Mouse (Mus musculus): ENCODE results near the gene Psmd3. TPM values are rescaled to one million over a fixed set of nuclear protein-coding genes. Genes with fewer than 3 reads are reported as not detected.

Psmd3 gene
- polyA plus RNA-seq, 1 experiment from 2014 or later: 105 TPM

DNA sequence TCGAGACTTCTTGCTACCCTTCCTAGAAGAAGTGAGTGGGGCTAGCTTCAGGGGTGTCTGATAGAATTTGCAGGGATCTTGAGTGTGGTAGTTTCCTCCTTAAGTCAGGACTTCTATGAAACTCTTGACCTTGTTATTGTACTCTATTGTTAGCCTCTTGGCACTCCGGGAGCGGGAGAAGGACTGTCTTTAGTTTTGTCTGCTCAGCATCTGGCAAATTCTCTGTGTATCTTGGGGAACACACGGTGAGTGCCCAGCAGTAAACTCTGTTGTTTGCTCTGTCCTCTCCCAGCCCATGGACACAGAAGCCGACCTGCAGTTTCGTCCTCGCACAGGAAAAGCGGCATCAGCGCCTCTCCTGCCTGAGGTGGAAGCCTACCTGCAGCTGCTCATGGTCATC lies 3.3 kb downstream of the Psmd3 start:
- no peak overlapping the region for H3K27ac ChIP-seq (ENCODE audit: low read length)
- H3K4me2 ChIP-seq (replicated peaks; ENCODE audit: low read depth, low read length): no peak overlapping the region
- 90% methylated on average over 9 of the region's 9 CpGs for WGBS
- no peaks in the 10 kb centered on the region for H3K27me3 ChIP-seq (replicated peaks; ENCODE audit: insufficient read depth, low read length)
- ATAC-seq: no peak
- TF ChIP-seq CTCF (IDR thresholded peaks at IDR 0.05) (no peak), EP300 (IDR thresholded peaks at IDR 0.05) (no peak)
- H3K9ac ChIP-seq (replicated peaks; ENCODE audit: low read depth): no peak overlapping the region
- H3K36me3 ChIP-seq (ENCODE audit: insufficient read depth, low read length): peaks cover 27% of the 10 kb centered on the region; the same call in 1 of the 2 replicates
- no peaks in the 10 kb centered on the region for H3K9me3 ChIP-seq (ENCODE audit: low read length)
- H3K4me1 ChIP-seq (ENCODE audit: insufficient read depth, low read depth, low read length): peaks cover 7% of the 10 kb centered on the region; the same call in 1 of the 2 replicates
- H3K4me3 ChIP-seq (ENCODE audit: low read depth, low read length): no peak overlapping the region
- no peak for DNase-seq (ENCODE audit: low spot score)

DNA sequence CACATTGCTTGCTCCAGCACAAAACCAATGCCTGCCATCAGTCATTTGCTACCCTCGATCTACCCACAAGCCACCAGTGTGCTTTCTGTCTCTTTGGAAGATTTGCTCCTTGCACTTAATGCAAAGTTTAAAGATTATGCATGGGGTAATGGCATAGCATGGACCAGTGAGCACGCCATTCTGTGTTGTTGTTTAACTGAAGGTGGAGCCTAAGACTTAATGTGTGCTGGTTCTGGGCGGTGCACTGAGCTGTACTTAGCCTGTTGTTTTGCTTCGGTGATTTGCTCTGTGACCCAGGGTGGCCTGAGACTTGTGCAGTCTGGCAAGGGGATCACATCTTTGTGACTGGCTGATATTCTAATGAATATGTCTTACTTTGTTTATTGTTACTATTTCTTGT lies 4.6 kb downstream of the Psmd3 start:
- Histone ChIP-seq H3K36me3 (ENCODE audit: insufficient read depth, low read length) (peaks cover 39% of the 10 kb centered on the region), H3K4me1 (ENCODE audit: insufficient read depth, low read depth, low read length) (peaks cover 7% of the 10 kb centered on the region; the same call in 1 of the 2 replicates), H3K4me2 (replicated peaks; ENCODE audit: low read depth, low read length) (no peak overlapping the region), H3K9ac (replicated peaks; ENCODE audit: low read depth) (no peak overlapping the region), H3K4me3 (ENCODE audit: low read depth, low read length) (no peak overlapping the region), H3K27me3 (replicated peaks; ENCODE audit: insufficient read depth, low read length) (no peaks in the 10 kb centered on the region), H3K9me3 (ENCODE audit: low read length) (no peaks in the 10 kb centered on the region), H3K27ac (ENCODE audit: low read length) (no peak overlapping the region)
- WGBS: 85% methylated on average over 4 of the region's 4 CpGs
- DNase-seq (ENCODE audit: low spot score) (no peak), ATAC-seq (no peak)
- TF ChIP-seq CTCF (IDR thresholded peaks at IDR 0.05): no peak
- no peak for TF ChIP-seq EP300 (IDR thresholded peaks at IDR 0.05)

DNA sequence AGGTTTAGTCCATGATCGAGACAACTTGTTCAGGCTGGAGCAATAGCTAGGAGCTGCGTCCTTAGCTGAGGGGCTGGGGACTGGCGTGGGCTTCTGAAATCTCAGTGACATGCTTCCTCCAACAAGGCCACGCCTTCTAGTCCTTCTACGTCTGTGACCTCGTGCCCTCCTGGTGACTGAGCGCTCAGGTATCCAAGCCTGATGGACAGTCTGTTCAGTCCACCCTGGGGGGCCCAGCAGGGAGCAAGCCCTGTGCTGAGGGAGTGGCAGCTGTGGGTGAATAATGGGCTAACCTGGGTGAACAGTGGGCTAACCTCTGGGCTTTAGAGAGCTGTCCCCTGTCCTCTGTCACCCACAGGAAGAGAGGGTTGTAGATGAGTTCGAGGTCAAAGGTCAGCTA lies 5.7 kb downstream of the Psmd3 start:
- 76% methylated on average over 8 of the region's 8 CpGs for WGBS
- H3K36me3 ChIP-seq (ENCODE audit: insufficient read depth, low read length): peaks cover 48% of the 10 kb centered on the region
- no peaks in the 10 kb centered on the region for H3K27me3 ChIP-seq (replicated peaks; ENCODE audit: insufficient read depth, low read length)
- H3K4me1 ChIP-seq (ENCODE audit: insufficient read depth, low read depth, low read length): peaks cover 7% of the 10 kb centered on the region; the same call in 1 of the 2 replicates
- no peak for TF ChIP-seq CTCF (IDR thresholded peaks at IDR 0.05)
- no peak for TF ChIP-seq EP300 (IDR thresholded peaks at IDR 0.05)
- ATAC-seq (no peak), DNase-seq (ENCODE audit: low spot score) (no peak)
- H3K27ac ChIP-seq (ENCODE audit: low read length): no peak overlapping the region
- H3K9ac ChIP-seq (replicated peaks; ENCODE audit: low read depth): no peak overlapping the region
- H3K4me3 ChIP-seq (ENCODE audit: low read depth, low read length): no peak overlapping the region
- H3K9me3 ChIP-seq (ENCODE audit: low read length): no peaks in the 10 kb centered on the region
- H3K4me2 ChIP-seq (replicated peaks; ENCODE audit: low read depth, low read length): no peak overlapping the region

DNA sequence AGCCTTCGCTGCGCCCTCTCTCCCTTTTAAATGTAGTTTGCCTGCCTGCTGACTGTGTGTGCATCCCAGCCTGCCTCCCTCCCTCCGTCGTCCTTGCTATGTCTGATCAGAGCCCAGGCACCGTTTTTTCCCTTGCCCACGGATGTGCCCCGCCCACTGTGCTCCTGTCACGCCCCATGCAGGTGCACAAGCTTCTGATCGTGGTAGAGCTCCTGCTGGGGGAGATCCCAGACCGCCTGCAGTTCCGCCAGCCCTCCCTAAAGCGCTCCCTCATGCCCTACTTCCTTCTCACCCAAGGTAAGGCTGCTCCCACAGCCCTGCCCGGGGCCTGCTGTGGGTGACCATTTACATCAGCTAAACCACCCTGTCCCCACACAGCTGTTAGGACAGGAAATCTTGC lies 10.8 kb downstream of the Psmd3 start:
- 77% methylated on average over 13 of the region's 13 CpGs for WGBS
- no peaks in the 10 kb centered on the region for H3K4me1 ChIP-seq (ENCODE audit: insufficient read depth, low read depth, low read length)
- ATAC-seq: no peak

DNA sequence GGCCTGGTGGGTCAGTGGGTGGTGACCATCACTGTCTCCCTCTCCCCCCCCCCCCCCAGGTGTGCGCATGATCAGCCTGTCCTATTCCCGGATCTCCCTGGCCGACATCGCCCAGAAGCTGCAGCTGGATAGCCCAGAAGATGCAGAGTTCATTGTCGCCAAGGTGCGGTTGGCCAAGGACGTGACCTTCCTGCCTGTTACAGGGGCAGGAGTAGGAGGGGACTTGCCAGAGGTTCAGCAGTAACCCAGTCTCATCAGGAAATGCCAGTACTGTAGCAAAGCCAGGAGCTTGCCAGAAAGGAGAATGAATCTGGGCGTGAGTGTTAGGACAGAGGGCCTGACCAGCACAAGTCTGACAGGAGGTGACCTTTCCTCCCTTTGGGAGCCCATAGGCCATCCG lies 11.4 kb downstream of the Psmd3 start:
- Histone ChIP-seq H3K4me2 (replicated peaks; ENCODE audit: low read depth, low read length) (no peak overlapping the region), H3K27me3 (replicated peaks; ENCODE audit: insufficient read depth, low read length) (no peaks in the 10 kb centered on the region), H3K4me1 (ENCODE audit: insufficient read depth, low read depth, low read length) (no peaks in the 10 kb centered on the region), H3K4me3 (ENCODE audit: low read depth, low read length) (no peak overlapping the region), H3K9ac (replicated peaks; ENCODE audit: low read depth) (no peak overlapping the region), H3K9me3 (ENCODE audit: low read length) (no peaks in the 10 kb centered on the region), H3K27ac (ENCODE audit: low read length) (no peak overlapping the region), H3K36me3 (ENCODE audit: insufficient read depth, low read length) (peaks cover 46% of the 10 kb centered on the region)
- ATAC-seq: no peak
- no peak for DNase-seq (ENCODE audit: low spot score)
- TF ChIP-seq CTCF (IDR thresholded peaks at IDR 0.05): no peak
- TF ChIP-seq EP300 (IDR thresholded peaks at IDR 0.05): no peak
- 86% methylated on average over 8 of the region's 9 CpGs for WGBS

More for the DNA sequence above, 10.8 kb downstream of the Psmd3 start:
- Histone ChIP-seq H3K4me2 (replicated peaks; ENCODE audit: low read depth, low read length) (no peak overlapping the region), H3K9ac (replicated peaks; ENCODE audit: low read depth) (no peak overlapping the region), H3K27me3 (replicated peaks; ENCODE audit: insufficient read depth, low read length) (no peaks in the 10 kb centered on the region), H3K36me3 (ENCODE audit: insufficient read depth, low read length) (peaks cover 46% of the 10 kb centered on the region), H3K4me3 (ENCODE audit: low read depth, low read length) (no peak overlapping the region), H3K9me3 (ENCODE audit: low read length) (no peaks in the 10 kb centered on the region), H3K27ac (ENCODE audit: low read length) (no peak overlapping the region)
- DNase-seq (ENCODE audit: low spot score): no peak
- no peak for TF ChIP-seq CTCF (IDR thresholded peaks at IDR 0.05)
- no peak for TF ChIP-seq EP300 (IDR thresholded peaks at IDR 0.05)

DNA sequence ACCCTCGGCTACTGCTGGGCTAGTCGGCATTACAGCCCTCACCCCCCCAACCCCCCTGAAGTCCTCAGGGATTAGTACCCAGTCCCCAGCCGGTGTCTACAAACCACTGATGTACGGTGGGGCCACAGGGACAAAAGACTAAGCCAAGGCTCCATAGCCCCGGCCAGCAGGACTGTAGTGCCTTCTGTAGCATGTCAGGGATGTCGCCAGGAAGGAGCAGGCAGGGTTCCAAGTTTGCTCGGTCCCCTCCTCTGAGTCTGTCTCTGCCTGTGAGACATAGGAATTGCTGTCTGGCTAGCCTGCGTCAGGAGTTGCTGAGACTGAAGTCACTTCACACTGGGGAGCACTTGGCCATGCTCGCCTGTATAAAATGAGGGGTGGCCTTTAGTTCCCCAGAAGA lies 11.9 kb downstream of the Psmd3 start:
- H3K4me2 ChIP-seq (replicated peaks; ENCODE audit: low read depth, low read length): no peak overlapping the region
- H3K27ac ChIP-seq (ENCODE audit: low read length): no peak overlapping the region
- no peak overlapping the region for H3K4me3 ChIP-seq (ENCODE audit: low read depth, low read length)
- H3K27me3 ChIP-seq (replicated peaks; ENCODE audit: insufficient read depth, low read length): no peaks in the 10 kb centered on the region
- no peak for ATAC-seq
- no peaks in the 10 kb centered on the region for H3K4me1 ChIP-seq (ENCODE audit: insufficient read depth, low read depth, low read length)
- peaks cover 46% of the 10 kb centered on the region for H3K36me3 ChIP-seq (ENCODE audit: insufficient read depth, low read length)
- DNase-seq (ENCODE audit: low spot score): no peak
- 70% methylated on average over 9 of the region's 9 CpGs for WGBS
- no peak overlapping the region for H3K9ac ChIP-seq (replicated peaks; ENCODE audit: low read depth)
- no peak for TF ChIP-seq EP300 (IDR thresholded peaks at IDR 0.05)
- no peak for TF ChIP-seq CTCF (IDR thresholded peaks at IDR 0.05)
- H3K9me3 ChIP-seq (ENCODE audit: low read length): no peaks in the 10 kb centered on the region

DNA sequence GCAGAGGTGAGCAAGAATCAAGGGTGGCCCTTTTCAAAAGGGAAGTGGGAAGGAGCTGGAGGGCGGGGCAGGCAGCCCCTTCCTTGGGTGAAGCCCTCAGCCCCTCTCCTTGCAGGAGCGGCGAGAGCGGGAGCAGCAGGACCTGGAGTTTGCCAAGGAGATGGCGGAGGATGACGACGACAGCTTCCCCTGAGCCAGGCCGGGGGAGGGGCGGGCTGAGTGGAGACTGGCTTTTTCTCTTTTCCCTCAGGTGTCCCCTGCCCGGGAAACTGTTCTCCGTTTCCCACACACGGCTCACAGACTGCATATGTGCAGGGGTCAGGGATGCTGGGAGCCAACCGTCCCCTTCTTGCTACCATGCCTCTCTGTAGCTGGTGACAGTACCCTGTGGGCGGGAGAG lies 13.1 kb downstream of the Psmd3 start:
- Histone ChIP-seq H3K4me3 (ENCODE audit: low read depth, low read length) (no peak overlapping the region), H3K9ac (replicated peaks; ENCODE audit: low read depth) (no peak overlapping the region), H3K27ac (ENCODE audit: low read length) (no peak overlapping the region), H3K4me2 (replicated peaks; ENCODE audit: low read depth, low read length) (no peak overlapping the region), H3K36me3 (ENCODE audit: insufficient read depth, low read length) (peaks cover 45% of the 10 kb centered on the region), H3K27me3 (replicated peaks; ENCODE audit: insufficient read depth, low read length) (no peaks in the 10 kb centered on the region), H3K4me1 (ENCODE audit: insufficient read depth, low read depth, low read length) (no peaks in the 10 kb centered on the region), H3K9me3 (ENCODE audit: low read length) (no peaks in the 10 kb centered on the region)
- no peak for ATAC-seq
- 63% methylated on average over 14 of the region's 14 CpGs for WGBS
- TF ChIP-seq EP300 (IDR thresholded peaks at IDR 0.05) (no peak), CTCF (IDR thresholded peaks at IDR 0.05) (no peak)
- DNase-seq (ENCODE audit: low spot score): no peak

Measured in lung, postnatal 0 days (tissue).